Mouse (Mus musculus): Measurements from ENCODE around the gene Eme2.
"Not testable (repeated sequence)": the region's sequence is repeated elsewhere in the genome, so short reads cannot be mapped to it uniquely, and the experiment has no call there.

Gene Eme2

GRCm38 (mm10) chr17:24894995-24895547 lies at the start of gene Eme2, which contains the start of gene Mrps34:
Gene Eme2 (minus strand): TSS chr17:24895087.
Gene Mrps34 (plus strand): TSS chr17:24895116.
- DNase-seq (ENCODE audit: low read depth, low spot score): peak; percentile 92

- not testable (repeated sequence) for DNase-seq (ENCODE audit: low read depth, low spot score)
Measured at GRCm38 (mm10) chr17:24943589-24943988, 48.7 kb upstream of the Eme2 start.

- DNase-seq (ENCODE audit: low read depth, low spot score): no peak
Measured at GRCm38 (mm10) chr17:24943036-24943435, 48.1 kb upstream of the Eme2 start.

- DNase-seq (ENCODE audit: low read depth, low spot score): peak; percentile 52
Measured at GRCm38 (mm10) chr17:24942453-24942852, 47.6 kb upstream of the Eme2 start.

- no peak for DNase-seq (ENCODE audit: low read depth, low spot score)
Measured at GRCm38 (mm10) chr17:24937266-24937665, 42.4 kb upstream of the Eme2 start.

- peak; percentile 92 for DNase-seq (ENCODE audit: low read depth, low spot score)
Measured at GRCm38 (mm10) chr17:24936259-24937237, 41.7 kb upstream of the Eme2 start, which contains the start of gene Mapk8ip3. Gene Mapk8ip3 (minus strand): TSS chr17:24936977.

- DNase-seq (ENCODE audit: low read depth, low spot score): peak; percentile 9
Measured at GRCm38 (mm10) chr17:24935666-24936065, 40.8 kb upstream of the Eme2 start.

- DNase-seq (ENCODE audit: low read depth, low spot score): peak; percentile 76
Measured at GRCm38 (mm10) chr17:24934926-24935325, 40.0 kb upstream of the Eme2 start.

- no peak for DNase-seq (ENCODE audit: low read depth, low spot score)
Measured at GRCm38 (mm10) chr17:24933163-24933562, 38.3 kb upstream of the Eme2 start.

GRCm38 (mm10) chr17:24932431-24932830 lies 37.5 kb upstream of the Eme2 start:
- DNase-seq (ENCODE audit: low read depth, low spot score): peak; percentile 11

- peak; percentile 94 for DNase-seq (ENCODE audit: low read depth, low spot score)
Measured at GRCm38 (mm10) chr17:24929506-24929905, 34.6 kb upstream of the Eme2 start.

GRCm38 (mm10) chr17:24923246-24923645 lies 28.4 kb upstream of the Eme2 start:
- DNase-seq (ENCODE audit: low read depth, low spot score): no peak

GRCm38 (mm10) chr17:24913984-24914383 lies 19.1 kb upstream of the Eme2 start:
- no peak for DNase-seq (ENCODE audit: low read depth, low spot score)

- no peak for DNase-seq (ENCODE audit: low read depth, low spot score)
Measured at GRCm38 (mm10) chr17:24907591-24907990, 12.7 kb upstream of the Eme2 start.

GRCm38 (mm10) chr17:24903767-24904166 lies 8.9 kb upstream of the Eme2 start:
- DNase-seq (ENCODE audit: low read depth, low spot score): no peak

- DNase-seq (ENCODE audit: low read depth, low spot score): peak; percentile 71
Measured at GRCm38 (mm10) chr17:24902671-24903474, 8.0 kb upstream of the Eme2 start.

GRCm38 (mm10) chr17:24902124-24902523 lies 7.2 kb upstream of the Eme2 start:
- no peak for DNase-seq (ENCODE audit: low read depth, low spot score)

GRCm38 (mm10) chr17:24900014-24900413 lies 5.1 kb upstream of the Eme2 start:
- DNase-seq (ENCODE audit: low read depth, low spot score): no peak

- DNase-seq (ENCODE audit: low read depth, low spot score): no peak
Measured at GRCm38 (mm10) chr17:24899153-24899552, 4.3 kb upstream of the Eme2 start.

- no peak for DNase-seq (ENCODE audit: low read depth, low spot score)
Measured at GRCm38 (mm10) chr17:24898041-24898854, 3.4 kb upstream of the Eme2 start.

GRCm38 (mm10) chr17:24897600-24897999 lies 2.7 kb upstream of the Eme2 start:
- DNase-seq (ENCODE audit: low read depth, low spot score): no peak

Data from 3T3-L1 (cell line).